Mouse (Mus musculus) B cell, adult 2 months (primary cell): ENCODE data around the gene Serpina3i.
A peak's percentile ranks its signal among the peaks of the same experiment; 100 is the strongest.
"Not testable (repeated sequence)": the region's sequence is repeated elsewhere in the genome, so short reads cannot be mapped to it uniquely, and the experiment has no call there.

Experiments
- DNase-seq, 2 experiments: peaks; one replicate each; pipeline ENCODE4 v3.0.0; 2022

Gene Serpina3i

GRCm38 (mm10) chr12:104262863-104263262 is at the start of gene Serpina3i:
Serpina3i (plus strand) TSS chr12:104263122.
- DNase-seq = no peak

GRCm38 (mm10) chr12:104213689-104214444 is 49.1 kb upstream of the Serpina3i start:
- DNase-seq = peak in 1 of 2 experiments; percentile 15

GRCm38 (mm10) chr12:104214445-104214753 is 48.5 kb upstream of the Serpina3i start, which contains the start of gene Serpina3f:
Serpina3f (plus strand) TSS chr12:104214544.
- no peak for DNase-seq

DNA sequence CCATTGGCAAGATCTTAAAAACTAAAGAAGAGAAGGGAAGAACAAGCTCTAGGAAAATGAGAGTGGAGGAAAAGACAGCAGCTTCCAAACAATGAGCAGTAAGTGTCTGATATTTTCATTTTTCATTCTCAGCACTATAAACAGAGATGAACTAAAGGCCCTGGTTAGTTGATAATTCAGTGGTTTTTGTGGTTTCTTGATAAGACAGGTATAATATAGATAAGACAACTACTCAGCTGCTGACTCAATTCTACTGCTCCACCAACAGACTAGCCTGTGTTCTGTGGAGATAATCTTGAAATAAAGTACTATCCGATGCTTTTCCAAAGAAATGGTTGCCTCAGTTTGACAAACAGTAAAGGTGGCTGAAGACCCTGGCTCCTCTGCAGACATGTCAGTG is 47.7 kb upstream of the Serpina3i start:
- no peak for DNase-seq

DNA sequence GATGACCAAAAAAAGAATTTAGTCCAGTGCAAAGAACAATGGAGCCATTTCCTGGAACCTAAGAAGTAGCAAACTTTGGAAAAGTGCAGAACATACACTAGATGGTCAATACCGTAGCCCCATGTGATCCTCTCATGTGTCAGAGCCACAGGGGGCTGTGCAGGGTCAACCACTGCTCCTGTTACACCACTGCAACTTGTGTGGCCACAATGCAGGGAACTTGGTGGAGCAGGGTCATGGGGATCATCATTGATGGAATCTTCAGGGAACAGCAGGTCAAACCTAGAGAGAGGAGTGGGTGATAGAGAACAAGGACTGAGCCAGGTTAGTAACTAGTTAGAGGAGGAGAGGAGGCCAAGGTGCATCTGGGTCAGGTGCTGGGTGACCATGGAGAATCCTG is 41.3 kb upstream of the Serpina3i start:
- DNase-seq = no peak

GRCm38 (mm10) chr12:104223690-104224089 is 39.2 kb upstream of the Serpina3i start:
- no peak for DNase-seq

DNA sequence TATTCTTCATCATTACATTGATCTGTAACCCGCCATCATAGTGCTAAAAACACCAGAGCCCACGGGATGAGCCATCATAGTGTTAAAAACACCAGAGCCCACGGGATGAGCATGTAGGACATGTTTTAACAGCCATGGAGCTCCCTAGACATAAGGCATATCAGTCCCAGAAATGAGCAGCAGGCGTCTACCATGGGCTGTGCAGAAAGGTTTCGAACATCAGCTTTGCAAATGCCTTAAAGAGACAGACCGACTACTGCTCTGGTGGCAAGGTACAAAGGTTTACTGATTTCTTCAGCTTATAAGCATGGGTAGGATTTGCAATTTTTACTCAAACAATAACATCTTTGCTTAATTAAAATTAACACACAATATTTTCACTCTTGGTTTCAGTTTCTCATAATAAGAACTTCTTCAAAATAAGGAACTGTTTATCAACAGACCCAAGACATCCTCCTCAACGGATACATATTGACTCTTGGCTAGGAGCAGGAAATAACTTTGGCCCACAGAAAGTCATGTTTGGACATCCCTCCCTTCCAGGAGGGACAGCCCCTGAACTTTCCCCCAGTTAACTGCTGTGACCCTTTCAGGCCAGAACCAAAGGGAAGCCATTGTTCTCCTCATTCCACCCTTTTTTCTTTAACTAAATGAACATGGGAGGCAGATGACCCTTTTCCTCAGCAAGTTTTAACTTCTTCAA is 38.2 kb upstream of the Serpina3i start:
- peak in 1 of 2 experiments; percentile 17 for DNase-seq

GRCm38 (mm10) chr12:104230762-104231161 is 32.2 kb upstream of the Serpina3i start:
- DNase-seq = no peak

GRCm38 (mm10) chr12:104235915-104236314 is 27.0 kb upstream of the Serpina3i start, which contains the start of gene Serpina3g:
Serpina3g (plus strand) TSS chr12:104236245.
- DNase-seq = peak; percentile 16 to 18

- DNase-seq = not testable (repeated sequence)
Measured at GRCm38 (mm10) chr12:104238048-104238447, 24.9 kb upstream of the Serpina3i start.

- no peak for DNase-seq
Measured at GRCm38 (mm10) chr12:104243307-104243706, 19.6 kb upstream of the Serpina3i start.

DNA sequence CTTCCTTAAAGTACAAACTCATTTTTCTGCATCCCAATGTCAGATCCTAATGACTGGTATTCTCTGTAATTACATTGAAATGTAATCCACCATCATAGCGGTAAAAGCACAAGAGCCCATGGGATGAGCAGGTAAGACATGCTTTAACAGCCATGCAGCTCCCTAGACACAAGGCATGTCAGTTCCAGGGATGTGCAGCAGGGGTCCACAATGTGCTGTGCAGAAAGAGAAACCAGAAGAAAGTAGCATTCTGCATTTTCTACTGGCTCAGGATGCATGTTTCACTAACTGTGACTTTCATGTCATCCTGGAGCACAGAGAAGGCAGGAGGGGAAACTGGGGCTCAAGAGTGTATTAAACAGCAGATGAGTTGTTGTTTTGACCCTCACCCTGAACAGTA is 17.8 kb upstream of the Serpina3i start:
- DNase-seq = peak in 1 of 2 experiments; percentile 25

GRCm38 (mm10) chr12:104245595-104245994 is 17.3 kb upstream of the Serpina3i start:
- no peak for DNase-seq

DNA sequence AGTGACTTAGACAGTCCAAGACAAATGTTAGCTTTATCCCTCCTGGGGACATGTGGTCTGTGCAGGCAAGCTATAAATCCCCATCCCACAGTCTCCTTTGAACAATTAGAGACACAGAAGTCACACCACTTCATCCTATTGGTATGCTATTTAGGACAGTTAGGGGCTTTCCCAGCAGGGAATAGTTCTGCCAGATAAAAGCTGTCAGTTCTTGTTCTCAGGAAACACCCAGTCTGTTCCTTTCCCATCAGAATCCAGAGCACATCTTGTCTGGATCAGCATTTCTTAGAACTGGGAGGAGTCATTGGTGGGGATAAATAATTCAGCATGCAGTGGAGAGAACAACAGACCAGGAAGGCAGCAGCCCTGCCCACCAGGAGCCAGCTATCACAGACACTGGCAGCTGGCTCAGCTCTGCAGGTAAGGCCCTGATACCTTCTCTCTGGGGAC is 15.3 kb upstream of the Serpina3i start:
- no peak for DNase-seq

DNA sequence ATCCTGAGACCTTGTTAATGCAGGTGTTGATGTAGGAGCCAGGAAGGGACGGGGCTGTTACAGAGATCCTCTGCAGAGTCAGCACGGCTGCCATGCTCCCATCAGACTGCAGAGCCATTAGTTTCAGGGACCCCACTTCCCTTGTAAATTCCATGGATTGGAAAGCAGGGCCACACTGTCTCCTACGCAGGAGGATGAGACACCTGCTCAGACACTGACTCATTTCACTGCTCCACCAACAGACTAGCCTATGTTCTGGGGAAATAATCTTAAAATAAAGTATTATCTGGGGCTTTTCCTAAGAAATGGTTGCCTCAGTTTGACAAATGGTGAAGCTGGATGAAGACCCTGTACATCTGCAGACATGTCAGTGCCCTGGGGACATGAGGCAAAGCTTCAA is 14.7 kb upstream of the Serpina3i start:
- no peak for DNase-seq

DNA sequence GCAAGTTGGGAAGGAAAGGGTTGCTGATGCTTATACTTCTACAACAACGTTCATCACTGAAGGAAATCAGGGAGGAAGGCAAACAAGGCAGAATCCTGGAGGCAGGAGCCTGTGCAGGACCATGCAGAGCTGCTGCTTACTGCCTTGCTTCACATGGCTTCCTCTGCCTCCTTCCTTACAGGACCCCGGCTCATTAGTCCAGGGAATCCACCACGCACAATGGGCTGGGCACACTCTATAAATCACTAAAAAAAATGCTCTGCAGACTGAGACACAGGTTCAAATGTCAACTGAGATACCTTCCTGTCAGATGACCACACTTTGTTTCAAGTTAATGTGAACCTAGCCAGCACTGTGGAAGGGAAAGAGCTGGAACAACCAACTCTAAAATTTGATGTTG is 1.9 kb upstream of the Serpina3i start:
- DNase-seq = no peak

DNA sequence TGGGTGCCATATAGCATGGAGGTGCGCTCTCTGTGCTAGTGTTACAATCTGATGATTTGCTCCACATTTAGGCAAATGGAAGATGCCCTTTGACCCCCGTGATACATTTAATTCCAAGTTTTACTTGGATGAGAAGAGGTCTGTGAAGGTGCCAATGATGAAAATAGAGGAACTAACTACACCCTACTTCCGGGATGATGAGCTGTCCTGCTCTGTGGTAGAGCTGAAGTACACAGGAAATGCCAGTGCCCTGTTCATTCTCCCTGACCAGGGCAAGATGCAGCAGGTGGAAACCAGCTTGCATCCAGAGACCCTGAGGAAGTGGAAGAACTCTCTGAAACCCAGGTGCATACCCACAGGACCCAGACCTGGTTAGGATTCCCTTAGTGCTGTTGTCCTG is 3.5 kb downstream of the Serpina3i start:
- DNase-seq = peak; percentile 31 to 34

DNA sequence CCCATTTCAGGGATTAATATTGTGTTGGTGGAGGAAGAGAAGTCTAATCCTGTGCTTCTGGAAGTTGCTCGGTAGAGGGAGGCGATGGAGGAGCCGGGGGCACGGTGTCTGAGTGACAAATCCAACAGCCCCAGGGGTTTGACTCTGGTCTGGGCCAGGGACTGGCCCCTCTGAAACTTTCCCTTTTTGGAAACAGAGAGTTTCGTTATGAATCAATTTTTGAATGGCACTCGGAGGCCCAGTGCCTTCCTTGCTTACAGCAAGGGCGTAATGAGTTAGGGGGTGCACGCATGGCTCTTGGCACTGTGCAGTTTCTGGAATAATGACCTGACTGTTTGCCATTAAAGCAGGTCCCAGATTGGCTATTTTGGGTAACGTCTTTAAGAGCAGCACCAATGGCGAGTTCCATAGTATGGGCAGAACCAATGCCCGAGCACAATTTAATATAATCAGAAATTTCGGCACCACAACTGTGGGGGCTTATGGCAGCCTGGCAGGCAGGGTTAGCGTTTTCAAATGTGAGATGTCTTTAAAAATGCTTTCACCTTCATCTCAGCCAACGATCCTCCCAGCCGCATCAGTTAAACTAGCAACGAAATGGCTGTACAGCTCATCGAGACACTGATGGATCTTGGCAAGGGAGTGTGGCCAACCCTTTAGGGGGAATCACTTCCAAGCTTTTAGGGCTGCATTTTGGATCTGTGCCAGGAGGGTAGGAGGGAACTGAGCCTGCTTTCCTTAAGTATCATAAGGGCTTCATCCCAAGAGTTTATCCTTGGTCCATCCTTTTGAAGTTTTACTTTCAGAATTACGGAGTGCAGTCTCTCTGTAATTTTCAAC is 15.5 kb downstream of the Serpina3i start:
- DNase-seq = no peak

DNA sequence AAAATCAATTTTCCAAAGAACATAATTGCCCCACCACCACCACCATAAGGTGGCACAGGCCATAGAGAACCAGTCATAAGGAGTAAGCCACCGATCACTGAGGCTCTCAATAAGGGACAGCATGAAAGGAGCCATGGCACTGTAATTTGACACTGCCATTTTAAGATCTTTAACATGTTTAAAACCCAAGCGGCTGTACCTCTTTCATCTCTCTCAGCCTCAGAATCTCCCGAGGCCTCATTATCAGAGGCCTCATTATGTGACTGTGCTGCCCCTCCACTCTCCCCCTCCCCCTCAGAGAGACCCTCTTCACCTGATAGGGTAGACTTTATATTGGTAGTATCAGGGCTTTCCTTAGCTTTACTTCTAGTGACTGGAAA is 16.1 kb downstream of the Serpina3i start:
- no peak for DNase-seq

DNA sequence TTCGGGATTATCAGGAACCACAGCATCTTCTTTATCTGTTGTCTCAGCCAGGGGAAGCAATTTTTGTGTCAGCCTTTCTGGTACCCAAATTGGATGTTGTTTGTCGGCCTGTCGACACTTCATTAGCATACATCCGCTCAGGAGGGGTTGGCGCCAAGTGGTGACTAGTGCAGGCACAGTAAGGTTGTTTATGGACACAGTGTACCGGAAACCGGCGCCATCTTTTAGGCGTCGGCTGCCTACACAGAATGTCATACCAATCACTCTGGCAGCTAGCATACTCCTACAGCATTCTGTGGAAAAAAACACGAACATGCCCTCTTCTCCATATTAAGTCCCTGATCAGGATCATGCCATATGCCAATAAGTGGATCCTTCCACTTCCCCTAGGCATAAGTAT is 20.5 kb downstream of the Serpina3i start:
- DNase-seq = no peak

GRCm38 (mm10) chr12:104288336-104288735 is 25.4 kb downstream of the Serpina3i start:
- no peak for DNase-seq

DNA sequence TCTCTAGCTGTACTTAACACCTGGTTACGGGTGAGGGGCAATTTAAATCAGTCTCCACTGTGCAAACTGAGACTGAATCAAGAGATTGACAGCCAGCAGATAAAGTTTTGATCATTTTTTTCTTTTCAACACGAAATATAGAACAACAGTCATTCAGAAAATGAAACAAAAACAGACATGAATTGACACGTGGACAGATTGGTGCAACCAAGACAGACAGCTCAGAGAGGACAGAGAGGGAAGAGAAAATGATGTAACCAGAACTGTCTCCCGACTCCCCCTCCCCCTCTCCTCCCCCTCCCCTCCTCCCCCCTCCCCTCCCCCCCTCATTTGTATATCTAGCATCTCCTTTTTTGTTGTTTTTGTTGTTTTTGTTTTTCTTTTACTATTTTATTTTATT is 26.9 kb downstream of the Serpina3i start:
- DNase-seq = no peak

DNA sequence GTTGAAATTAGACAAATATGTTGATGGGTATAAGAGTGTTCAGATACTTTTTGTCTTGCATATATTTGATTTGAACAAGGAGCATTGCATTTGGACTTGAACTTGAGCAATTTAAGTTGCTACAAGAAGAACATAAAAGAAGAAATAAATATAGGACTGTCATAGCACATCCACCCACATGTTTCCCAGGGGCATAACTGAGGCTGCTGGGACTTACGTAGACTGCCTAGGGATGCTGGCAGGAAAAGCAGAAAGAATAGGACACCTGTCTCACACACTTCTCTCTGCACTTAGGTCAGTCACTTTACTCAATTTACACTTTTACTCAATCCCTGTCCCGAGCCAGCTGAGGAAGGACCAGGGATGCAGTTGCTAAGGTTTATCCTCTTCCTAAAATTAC is 31.0 kb downstream of the Serpina3i start:
- DNase-seq = no peak
